Mouse (Mus musculus): Measurements from ENCODE around the gene Kit. TPM values are rescaled to one million over a fixed set of nuclear protein-coding genes. Genes with fewer than 3 reads are reported as not detected.
A peak's percentile ranks its signal among the peaks of the same experiment; 100 is the strongest.

Gene Kit
- polyA plus RNA-seq, 1 experiment = 10.2 TPM

DNA sequence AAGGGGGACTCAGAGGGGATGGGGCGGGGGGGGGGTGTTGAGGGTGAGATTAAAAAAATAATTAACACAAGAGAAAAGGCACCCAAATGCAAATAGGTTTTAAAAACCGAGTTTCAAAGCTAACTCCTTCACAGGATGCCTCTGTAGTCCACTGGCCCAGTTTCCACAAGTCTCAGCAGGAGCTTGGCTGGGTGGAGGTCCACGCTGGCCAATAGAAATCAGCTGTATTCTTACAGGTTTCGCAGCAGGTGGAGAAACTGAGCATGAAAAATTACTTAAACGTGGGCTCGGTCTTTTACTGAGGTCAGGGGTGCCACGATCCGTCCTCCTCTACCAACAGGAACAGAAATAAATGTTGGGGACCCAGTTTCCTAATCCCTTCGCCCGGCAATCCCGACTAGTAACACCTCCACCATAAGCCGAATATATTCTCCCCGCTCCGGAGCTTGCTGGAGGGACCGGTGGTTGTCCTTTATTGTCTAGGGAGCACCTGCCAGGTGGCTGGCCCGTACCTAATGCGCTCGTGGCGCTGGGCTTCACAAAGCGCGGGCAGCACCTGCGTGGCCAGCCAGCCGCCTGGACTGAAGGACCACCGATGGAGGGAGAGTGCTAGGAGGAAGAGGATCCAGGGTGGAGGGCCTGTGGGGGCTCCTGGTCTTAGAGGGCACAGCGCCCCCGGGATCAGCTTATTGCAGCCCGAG is 415 bp upstream of the Kit start:
- Histone ChIP-seq H3K27ac (ENCODE audit: control insufficient read depth, insufficient read depth, low read length) (no peak overlapping the region), H3K4me1 (replicated peaks; ENCODE audit: control insufficient read depth, insufficient read depth, low read length) (peaks cover 17% of the 10 kb centered on the region; the same call in 1 of the 2 replicates), H3K27me3 (ENCODE audit: control insufficient read depth, insufficient read depth, low read length) (no peaks in the 10 kb centered on the region; the same call in 1 of the 2 replicates), H3K36me3 (ENCODE audit: control insufficient read depth, insufficient read depth, low read length) (no peaks in the 10 kb centered on the region), H3K4me3 (ENCODE audit: control insufficient read depth, insufficient read depth, low read length) (peak overlapping the region; percentile 7)
- no peak for DNase-seq
- TF ChIP-seq POLR2A (IDR thresholded peaks at IDR 0.05; ENCODE audit: control insufficient read depth, extremely low read depth, insufficient read depth, low read length, poor library complexity) (no peak), CTCF (IDR thresholded peaks at IDR 0.05; ENCODE audit: borderline replicate concordance, control insufficient read depth, extremely low read depth, insufficient read depth, low read length, poor library complexity) (no peak)
- 10% methylated on average over 27 of the region's 27 CpGs for WGBS

DNA sequence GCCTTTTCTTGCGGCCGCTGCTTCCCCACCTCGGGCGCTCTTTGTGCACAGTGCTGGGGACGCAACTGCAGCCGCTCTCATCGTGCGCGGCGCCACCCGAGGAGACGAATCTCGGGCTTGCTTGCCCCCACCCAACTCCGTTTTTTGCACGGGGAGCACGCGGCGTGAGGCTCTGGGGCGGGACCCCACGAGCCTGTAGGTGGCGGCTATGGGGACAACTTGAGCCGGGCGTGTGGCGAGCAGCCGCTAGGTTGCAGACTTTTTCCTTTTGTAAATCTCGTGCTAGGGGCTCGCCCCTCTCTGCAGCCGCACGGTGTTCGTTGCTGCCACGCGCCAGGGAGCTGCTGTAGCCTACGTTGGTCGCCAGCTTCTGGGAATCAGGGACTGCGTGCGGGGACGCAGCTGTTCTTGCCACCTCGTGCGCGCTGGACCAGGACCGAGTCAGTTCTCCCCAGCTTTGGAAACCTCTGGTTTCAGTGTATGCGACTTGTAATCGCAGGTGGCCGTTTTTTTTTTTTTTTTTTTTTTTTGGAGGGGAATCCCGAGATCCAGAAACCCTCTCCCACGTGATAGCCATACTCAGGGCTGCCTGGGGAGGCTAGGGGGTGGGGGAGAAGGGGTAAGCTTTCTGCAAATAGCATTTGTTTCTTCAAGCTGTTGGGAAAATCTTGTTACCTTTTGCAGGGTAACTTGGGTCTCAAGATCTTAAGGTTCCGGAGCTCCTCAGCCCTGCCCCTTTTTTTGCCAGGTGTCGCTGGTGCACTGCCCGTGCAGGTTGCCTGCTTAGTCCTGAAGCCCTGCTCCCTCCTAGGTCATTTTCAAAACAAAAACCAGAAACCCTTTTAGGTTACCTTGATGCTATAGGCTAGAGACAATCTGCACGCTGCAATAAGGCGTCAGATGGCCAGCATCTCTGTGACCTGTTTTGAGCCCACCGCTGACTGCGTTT is 1.1 kb downstream of the Kit start:
- Histone ChIP-seq H3K27ac (ENCODE audit: control insufficient read depth, insufficient read depth, low read length) (no peak overlapping the region), H3K36me3 (ENCODE audit: control insufficient read depth, insufficient read depth, low read length) (no peaks in the 10 kb centered on the region), H3K4me1 (replicated peaks; ENCODE audit: control insufficient read depth, insufficient read depth, low read length) (peaks cover 17% of the 10 kb centered on the region; the same call in 1 of the 2 replicates), H3K27me3 (ENCODE audit: control insufficient read depth, insufficient read depth, low read length) (no peaks in the 10 kb centered on the region; the same call in 1 of the 2 replicates), H3K4me3 (ENCODE audit: control insufficient read depth, insufficient read depth, low read length) (peak overlapping the region; percentile 39)
- whole genome bisulfite sequencing = under 1% methylated on average over 53 of the region's 53 CpGs
- TF ChIP-seq CTCF (IDR thresholded peaks at IDR 0.05; ENCODE audit: borderline replicate concordance, control insufficient read depth, extremely low read depth, insufficient read depth, low read length, poor library complexity) (peak; percentile 37; the same call in 1 of the 2 replicates), POLR2A (IDR thresholded peaks at IDR 0.05; ENCODE audit: control insufficient read depth, extremely low read depth, insufficient read depth, low read length, poor library complexity) (no peak)
- peak; percentile 57 for DNase-seq

DNA sequence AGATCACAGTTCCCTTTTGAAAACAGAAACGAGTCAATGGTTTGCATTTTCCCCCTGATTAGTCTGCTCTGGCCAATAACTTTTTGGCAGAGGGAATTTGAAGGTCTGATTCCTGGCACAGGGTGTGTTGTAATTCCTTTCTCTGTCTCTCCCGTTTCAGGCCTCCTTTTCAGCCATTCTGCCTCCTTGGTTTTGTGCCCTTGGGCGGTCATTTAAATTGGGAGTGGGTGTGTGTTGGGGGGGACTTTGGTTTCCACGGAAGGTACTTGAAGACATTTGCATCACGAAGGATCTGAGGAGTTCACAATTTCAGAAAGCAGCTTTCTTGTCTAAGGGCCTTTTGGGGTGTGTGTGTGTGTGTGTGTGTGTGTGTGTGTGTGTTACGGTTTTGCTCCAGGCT is 2.0 kb downstream of the Kit start:
- Histone ChIP-seq H3K4me1 (replicated peaks; ENCODE audit: control insufficient read depth, insufficient read depth, low read length) (peaks cover 17% of the 10 kb centered on the region; the same call in 1 of the 2 replicates), H3K4me3 (ENCODE audit: control insufficient read depth, insufficient read depth, low read length) (no peak overlapping the region), H3K36me3 (ENCODE audit: control insufficient read depth, insufficient read depth, low read length) (no peaks in the 10 kb centered on the region), H3K27me3 (ENCODE audit: control insufficient read depth, insufficient read depth, low read length) (no peaks in the 10 kb centered on the region; the same call in 1 of the 2 replicates), H3K27ac (ENCODE audit: control insufficient read depth, insufficient read depth, low read length) (no peak overlapping the region)
- 13% methylated on average over 6 of the region's 6 CpGs for WGBS
- DNase-seq = no peak
- no peak for TF ChIP-seq POLR2A (IDR thresholded peaks at IDR 0.05; ENCODE audit: control insufficient read depth, extremely low read depth, insufficient read depth, low read length, poor library complexity)

GRCm38 (mm10) chr5:75578141-75578540 is 3.4 kb downstream of the Kit start:
- Histone ChIP-seq H3K4me1 (replicated peaks; ENCODE audit: control insufficient read depth, insufficient read depth, low read length) (peaks cover 17% of the 10 kb centered on the region; the same call in 1 of the 2 replicates), H3K27ac (ENCODE audit: control insufficient read depth, insufficient read depth, low read length) (no peak overlapping the region), H3K36me3 (ENCODE audit: control insufficient read depth, insufficient read depth, low read length) (no peaks in the 10 kb centered on the region), H3K27me3 (ENCODE audit: control insufficient read depth, insufficient read depth, low read length) (no peaks in the 10 kb centered on the region; the same call in 1 of the 2 replicates), H3K4me3 (ENCODE audit: control insufficient read depth, insufficient read depth, low read length) (no peak overlapping the region)
- no peak for DNase-seq
- WGBS = 25% methylated on average over 7 of the region's 7 CpGs
- no peak for TF ChIP-seq CTCF (IDR thresholded peaks at IDR 0.05; ENCODE audit: borderline replicate concordance, control insufficient read depth, extremely low read depth, insufficient read depth, low read length, poor library complexity)
- no peak for TF ChIP-seq POLR2A (IDR thresholded peaks at IDR 0.05; ENCODE audit: control insufficient read depth, extremely low read depth, insufficient read depth, low read length, poor library complexity)

GRCm38 (mm10) chr5:75579244-75579643 is 4.5 kb downstream of the Kit start:
- H3K27me3 ChIP-seq (ENCODE audit: control insufficient read depth, insufficient read depth, low read length) = no peaks in the 10 kb centered on the region; the same call in 1 of the 2 replicates
- DNase-seq = no peak
- H3K27ac ChIP-seq (ENCODE audit: control insufficient read depth, insufficient read depth, low read length) = no peak overlapping the region
- H3K4me1 ChIP-seq (replicated peaks; ENCODE audit: control insufficient read depth, insufficient read depth, low read length) = peaks cover 17% of the 10 kb centered on the region; the same call in 1 of the 2 replicates
- 17% methylated on average over 5 of the region's 5 CpGs for WGBS
- H3K4me3 ChIP-seq (ENCODE audit: control insufficient read depth, insufficient read depth, low read length) = no peak overlapping the region
- H3K36me3 ChIP-seq (ENCODE audit: control insufficient read depth, insufficient read depth, low read length) = no peaks in the 10 kb centered on the region
- no peak for TF ChIP-seq CTCF (IDR thresholded peaks at IDR 0.05; ENCODE audit: borderline replicate concordance, control insufficient read depth, extremely low read depth, insufficient read depth, low read length, poor library complexity)
- TF ChIP-seq POLR2A (IDR thresholded peaks at IDR 0.05; ENCODE audit: control insufficient read depth, extremely low read depth, insufficient read depth, low read length, poor library complexity) = no peak

GRCm38 (mm10) chr5:75579646-75580268 is 5.0 kb downstream of the Kit start:
- 32% methylated on average over 11 of the region's 11 CpGs for WGBS
- Histone ChIP-seq H3K4me1 (replicated peaks; ENCODE audit: control insufficient read depth, insufficient read depth, low read length) (peaks cover 13% of the 10 kb centered on the region; the same call in 1 of the 2 replicates), H3K4me3 (ENCODE audit: control insufficient read depth, insufficient read depth, low read length) (no peak overlapping the region), H3K27me3 (ENCODE audit: control insufficient read depth, insufficient read depth, low read length) (no peaks in the 10 kb centered on the region; the same call in 1 of the 2 replicates), H3K36me3 (ENCODE audit: control insufficient read depth, insufficient read depth, low read length) (no peaks in the 10 kb centered on the region), H3K27ac (ENCODE audit: control insufficient read depth, insufficient read depth, low read length) (no peak overlapping the region)
- no peak for TF ChIP-seq POLR2A (IDR thresholded peaks at IDR 0.05; ENCODE audit: control insufficient read depth, extremely low read depth, insufficient read depth, low read length, poor library complexity)
- no peak for TF ChIP-seq CTCF (IDR thresholded peaks at IDR 0.05; ENCODE audit: borderline replicate concordance, control insufficient read depth, extremely low read depth, insufficient read depth, low read length, poor library complexity)
- no peak for DNase-seq

All from thymus, adult 2 months (tissue).